Mouse (Mus musculus) stomach, embryonic 14.5 days (tissue): ENCODE data around the gene Gm14124. TPM values are rescaled to one million over a fixed set of nuclear protein-coding genes. Genes with fewer than 3 reads are reported as not detected.
"Not testable (repeated sequence)": the region's sequence is repeated elsewhere in the genome, so short reads cannot be mapped to it uniquely, and the experiment has no call there.

Experiments
- ATAC-seq: fragments of 200-750 bp; cut with Nextera tagmentation; 2 replicates; pipeline ENCODE4 v1.8.0; 2017; ENCODE audit warnings: low read depth, moderate TSS enrichment; ENCODE audit not compliant: insufficient number of reproducible peaks, insufficient read depth, low FRiP score
- H3K27ac ChIP-seq: fragments of 300-500 bp; sonication (generic); 2 replicates; pipeline ENCODE4 v1.5.1; 2014; ENCODE audit warnings: mild to moderate bottlenecking, low read length, moderate library complexity, mixed read lengths
- H3K27me3 ChIP-seq: fragments of 300-500 bp; sonication (generic); 2 replicates; pipeline ENCODE4 v1.6.1; 2014; ENCODE audit warnings: low read length, control low read depth, mixed read lengths; ENCODE audit not compliant: control insufficient read depth, insufficient read depth
- H3K36me3 ChIP-seq: fragments of 300-500 bp; sonication (generic); 2 replicates; pipeline ENCODE4 v1.6.1; 2014; ENCODE audit warnings: mild to moderate bottlenecking, control low read depth, low read length, moderate library complexity, mixed read lengths; ENCODE audit not compliant: control insufficient read depth, insufficient read depth
- H3K4me1 ChIP-seq: fragments of 300-500 bp; sonication (generic); 2 replicates; pipeline ENCODE4 v1.6.1; 2014; ENCODE audit warnings: low read length, control low read depth, mixed read lengths; ENCODE audit not compliant: control insufficient read depth, insufficient read depth
- H3K4me2 ChIP-seq: fragments of 300-500 bp; sonication (generic); replicated peaks from 2 replicates; pipeline ENCODE4 v1.6.1; 2014; ENCODE audit warnings: low read depth, low read length, control low read depth
- H3K4me3 ChIP-seq: fragments of 300-500 bp; sonication (generic); 2 replicates; pipeline ENCODE4 v1.5.1; 2014; ENCODE audit warnings: low read depth, low read length, control low read depth
- H3K9ac ChIP-seq: fragments of 300-500 bp; sonication (generic); replicated peaks from 2 replicates; pipeline ENCODE4 v1.6.1; 2014; ENCODE audit warnings: low read depth, mild to moderate bottlenecking, control low read depth, low read length, moderate library complexity, mixed read lengths
- H3K9me3 ChIP-seq: fragments of 300-500 bp; sonication (generic); 2 replicates; pipeline ENCODE4 v1.6.1; 2016; ENCODE audit warnings: low read depth, low read length, control low read depth; ENCODE audit not compliant: control insufficient read depth
- WGBS: fragments of 180-500 bp; shearing (Covaris S2); extraction: QIAGEN DNeasy Blood & Tissue Kit; methylation state at CpG from one replicate; pipeline ENCODE4 v1.1.7; 2014; 5-methylcytosine and 5-hydroxymethylcytosine counted together
- polyA plus RNA-seq: library from polyadenylated mRNA; unstranded; fragments of >200 nt; fragmentation: Nextera tagmentation; extraction: Ambion mirVana; gene quantifications from 2 replicates; pipeline ENCODE4 v1.2.1, GENCODE M21; 2014

Gm14124 gene
- polyA plus RNA-seq, 1 experiment from 2014 or later = not detected

DNA sequence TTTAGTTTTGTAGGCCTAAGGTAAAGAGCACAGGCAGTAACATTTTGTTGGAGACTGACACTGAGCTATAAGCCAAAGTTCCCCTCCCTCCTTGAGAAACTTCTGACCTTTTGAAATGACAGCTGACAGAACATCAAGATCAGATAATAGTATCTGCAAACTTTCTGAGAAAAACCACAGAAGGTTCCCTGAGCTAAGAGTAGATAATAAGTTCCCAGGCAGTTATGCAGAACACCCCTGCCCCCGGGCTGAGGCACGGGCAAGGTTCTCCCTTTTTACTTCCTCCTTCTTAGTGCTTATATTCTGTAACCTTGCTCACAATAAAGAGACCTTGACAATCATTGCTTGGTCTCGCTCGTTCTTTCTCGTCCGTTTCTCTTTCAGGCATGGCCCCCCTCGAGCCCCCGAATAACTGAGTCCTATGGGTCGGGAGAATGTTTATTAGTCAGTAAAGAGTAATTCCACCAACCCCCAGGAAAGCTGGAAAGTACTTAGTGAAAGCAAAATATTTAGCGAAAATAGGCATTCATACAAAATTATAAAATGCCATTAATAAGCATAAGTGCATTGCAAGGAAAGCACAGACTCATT lies 50.0 kb downstream of the Gm14124 start:
- Histone ChIP-seq H3K4me2 (no peak overlapping the region), H3K9me3 (no peaks in the 10 kb centered on the region), H3K4me3 (no peak overlapping the region), H3K27me3 (no peaks in the 10 kb centered on the region), H3K27ac (no peak overlapping the region), H3K4me1 (no peaks in the 10 kb centered on the region), H3K36me3 (no peaks in the 10 kb centered on the region), H3K9ac (no peak overlapping the region)
- 84% methylated on average over 10 of the region's 10 CpGs for WGBS
- ATAC-seq = no peak

DNA sequence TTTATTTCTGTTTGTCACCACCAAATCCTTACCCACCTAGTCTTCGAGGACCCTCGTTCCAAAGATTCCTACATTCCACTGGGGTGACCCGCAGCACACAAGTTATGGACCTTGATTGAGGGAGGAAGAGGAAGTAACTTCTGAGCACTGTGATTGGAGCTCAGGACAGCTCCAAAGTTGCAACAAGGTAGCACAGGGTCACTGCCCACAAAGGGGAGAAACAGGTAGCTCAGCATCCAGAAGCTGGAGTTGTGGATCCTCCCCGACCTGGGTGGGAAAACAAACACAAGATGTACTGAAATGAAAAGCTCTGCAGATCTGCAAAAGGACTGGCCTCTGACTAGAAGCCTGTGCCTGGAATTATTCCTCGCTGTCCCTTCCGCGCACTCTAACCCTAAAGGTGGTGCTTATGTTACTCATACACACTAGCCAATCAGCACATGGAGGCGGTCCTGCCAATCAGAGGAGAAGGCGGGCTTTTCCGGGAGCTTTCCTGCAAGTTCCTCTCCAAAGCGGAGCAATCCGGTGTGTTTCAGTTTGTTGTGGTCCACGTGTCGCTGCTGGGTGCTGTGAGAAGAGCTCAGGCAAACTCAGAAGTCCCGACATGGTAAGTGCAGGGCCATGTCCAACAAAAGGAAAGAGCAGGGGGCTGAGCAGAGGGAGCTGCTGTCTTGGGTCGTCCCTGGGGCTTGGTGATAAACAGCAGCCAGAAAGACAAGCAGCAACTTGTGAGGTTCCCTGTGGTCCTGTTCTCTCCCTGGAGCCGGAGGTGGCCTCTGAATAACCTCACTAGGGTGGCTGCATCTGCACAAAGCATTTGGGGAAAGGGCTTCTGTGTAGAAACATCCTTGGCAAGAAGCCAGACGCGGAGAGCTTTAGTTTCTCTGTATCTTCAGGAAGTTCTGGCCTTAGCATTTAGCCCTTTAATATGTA lies 53.9 kb downstream of the Gm14124 start:
- Histone ChIP-seq H3K4me3 (peak overlapping the region; percentile 44), H3K9ac (peak overlapping the region; percentile 39), H3K4me2 (peak overlapping the region; percentile 52)
- H3K27ac ChIP-seq, H3K27me3 ChIP-seq, H3K4me1 ChIP-seq, H3K9me3 ChIP-seq, H3K36me3 ChIP-seq: not testable (repeated sequence)
- 10% methylated on average over 19 of the region's 19 CpGs for WGBS
- peak; percentile 99 for ATAC-seq

DNA sequence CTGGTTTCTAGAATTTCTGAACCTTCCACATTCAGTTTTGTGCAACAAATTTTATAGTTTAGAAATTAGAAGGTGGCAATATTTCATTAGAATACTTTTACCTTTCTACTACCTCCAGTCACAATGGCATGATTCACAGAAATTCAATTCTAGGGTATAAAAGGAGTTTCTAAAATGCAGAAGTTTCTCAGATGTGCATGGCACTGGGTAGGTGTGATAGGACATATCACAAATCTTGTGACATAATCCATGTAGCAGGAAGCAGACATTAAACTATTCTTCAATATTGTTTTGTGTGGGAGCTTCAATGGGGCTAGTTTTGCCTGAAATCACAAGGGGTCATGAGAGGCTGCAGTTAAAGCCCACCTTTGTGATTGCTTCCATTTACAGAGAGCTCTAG lies 58.8 kb downstream of the Gm14124 start:
- Histone ChIP-seq H3K4me2 (no peak overlapping the region), H3K27ac (no peak overlapping the region), H3K36me3 (no peaks in the 10 kb centered on the region), H3K9ac (no peak overlapping the region), H3K27me3 (no peaks in the 10 kb centered on the region), H3K4me1 (no peaks in the 10 kb centered on the region), H3K9me3 (peaks cover 15% of the 10 kb centered on the region; the same call in 1 of the 2 replicates), H3K4me3 (no peak overlapping the region)
- ATAC-seq = no peak

DNA sequence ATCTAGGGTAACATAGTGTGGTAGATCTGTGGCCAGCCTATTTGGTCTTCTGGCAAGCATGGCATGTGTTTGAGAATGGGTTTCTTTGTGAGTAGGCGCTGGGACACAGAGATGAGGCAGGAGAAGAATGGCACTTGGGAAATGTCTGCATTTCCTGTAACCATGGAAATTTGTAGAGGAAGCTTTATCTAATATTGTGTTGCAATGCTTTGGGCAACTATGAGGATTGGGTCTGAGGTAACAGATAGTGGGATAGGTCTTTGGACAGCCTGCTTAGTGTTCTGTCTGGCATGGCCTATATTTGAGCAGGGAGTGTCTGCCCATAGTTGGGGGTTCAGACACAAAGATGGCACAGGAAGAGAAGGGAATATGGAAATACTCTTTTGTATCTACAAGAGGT lies 61.7 kb downstream of the Gm14124 start:
- WGBS = 97% methylated on average over 1 of the region's 1 CpGs

More for the DNA sequence above, 61.7 kb downstream of the Gm14124 start:
- no peak for ATAC-seq
- no peak overlapping the region for H3K9ac ChIP-seq
- H3K4me3 ChIP-seq = no peak overlapping the region
- H3K36me3 ChIP-seq = peaks cover under 1% of the 10 kb centered on the region; the same call in 1 of the 2 replicates
- no peaks in the 10 kb centered on the region for H3K27me3 ChIP-seq
- H3K4me1 ChIP-seq = no peaks in the 10 kb centered on the region
- H3K9me3 ChIP-seq = peaks cover 30% of the 10 kb centered on the region; the same call in 1 of the 2 replicates
- no peak overlapping the region for H3K27ac ChIP-seq
- H3K4me2 ChIP-seq = no peak overlapping the region

Other genes starting within 250 kb of the Gm14124 start
- 9.3 and 10.5 TPM in 2 replicates for gene Zfp120, start 120.8 kb upstream of the Gm14124 start, polyA plus RNA-seq
- gene Gm10770, start 77.8 kb upstream of the Gm14124 start, polyA plus RNA-seq = not detected in 2 replicates
- not detected in 2 replicates for gene Gm14139, start 75.8 kb upstream of the Gm14124 start, polyA plus RNA-seq
- 10.7 TPM in 2 replicates for gene Zfp937, start 39.4 kb upstream of the Gm14124 start, polyA plus RNA-seq
- 5.4 and 5.9 TPM in 2 replicates for gene Gm21994, start 1.9 kb upstream of the Gm14124 start, polyA plus RNA-seq
- gene Gm10130, start 66.2 kb downstream of the Gm14124 start, polyA plus RNA-seq = 3.0 and 3.1 TPM in 2 replicates
- gene 3300002I08Rik, start 105.2 kb downstream of the Gm14124 start, polyA plus RNA-seq = 10.0 and 12.2 TPM in 2 replicates
- gene Zfp442, start 194.0 kb downstream of the Gm14124 start, polyA plus RNA-seq = 9.3 and 10.6 TPM in 2 replicates
- gene Zfp345, start 227.6 kb downstream of the Gm14124 start, polyA plus RNA-seq = 0.25 TPM in 1 of 2 replicates, not detected in the other